Mouse (Mus musculus) cerebellum, adult 2 months (tissue): ENCODE data around the gene Add3. TPM values are rescaled to one million over a fixed set of nuclear protein-coding genes. Genes with fewer than 3 reads are reported as not detected.
A peak's percentile ranks its signal among the peaks of the same experiment; 100 is the strongest.

ENCODE experiments used
- DNase-seq, 2 experiments: peaks; one replicate each; pipeline ENCODE4 v3.0.0; 2021
- H3K27ac ChIP-seq: fragments of 200-500 bp; 2 replicates; pipeline ENCODE4 v1.5.1; 2012; ENCODE audit warnings: low read length, control low read depth, inconsistent platforms; ENCODE audit not compliant: insufficient read depth
- H3K27me3 ChIP-seq: fragments of 200-500 bp; 2 replicates; pipeline ENCODE4 v1.6.1; 2012; ENCODE audit warnings: inconsistent platforms, mild to moderate bottlenecking, low read length, moderate library complexity; ENCODE audit not compliant: control insufficient read depth, insufficient read depth
- H3K4me1 ChIP-seq: fragments of 200-500 bp; 2 replicates; pipeline ENCODE4 v1.6.1; 2011; ENCODE audit warnings: low read length; ENCODE audit not compliant: control insufficient read depth, insufficient read depth
- H3K4me3 ChIP-seq: fragments of 200-500 bp; replicated peaks from 2 replicates; pipeline ENCODE3; 2011; ENCODE audit warnings: mild to moderate bottlenecking, low read depth, low read length, control low read depth; ENCODE audit not compliant: insufficient read depth
- CTCF ChIP-seq: fragments of 200-500 bp; IDR thresholded peaks from 2 replicates; pipeline ENCODE4 v1.5.1; 2011; ENCODE audit warnings: low read depth, mild to moderate bottlenecking, control low read depth, low read length, moderate library complexity, borderline replicate concordance; ENCODE audit not compliant: insufficient read depth
- POLR2A ChIP-seq: fragments of 200-500 bp; IDR thresholded peaks from 2 replicates; pipeline ENCODE4 v1.6.1; 2011; ENCODE audit warnings: low read length, control low read depth, borderline replicate concordance; ENCODE audit not compliant: insufficient read depth
- WGBS: fragments of 180-500 bp; shearing (Covaris S2); methylation state at CpG from one replicate; pipeline ENCODE4 v1.1.7; 2018; 5-methylcytosine and 5-hydroxymethylcytosine counted together
- polyA plus RNA-seq: library from polyadenylated mRNA; depleted of rRNA; stranded (reverse); fragments of >200 nt; gene quantifications from 2 replicates; pipeline ENCODE4 v1.2.3, GENCODE M21; 2012

Add3 gene
- polyA plus RNA-seq, 1 experiment: 80.2 TPM

GRCm38 (mm10) chr19:53153096-53153495 is 12.9 kb downstream of the Add3 start:
- H3K4me3 ChIP-seq: no peak overlapping the region
- H3K4me1 ChIP-seq: peaks cover 11% of the 10 kb centered on the region
- no peaks in the 10 kb centered on the region for H3K27me3 ChIP-seq
- 64% methylated on average over 4 of the region's 4 CpGs for WGBS
- DNase-seq: no peak
- H3K27ac ChIP-seq: no peak overlapping the region
- TF ChIP-seq CTCF (no peak), POLR2A (no peak)

- DNase-seq: peak in 1 of 2 experiments; percentile 5
- no peak for TF ChIP-seq POLR2A
- no peak for TF ChIP-seq CTCF
- peaks cover 11% of the 10 kb centered on the region for H3K4me1 ChIP-seq
- H3K27me3 ChIP-seq: no peaks in the 10 kb centered on the region
- H3K4me3 ChIP-seq: no peak overlapping the region
- 69% methylated on average over 3 of the region's 3 CpGs for WGBS
- H3K27ac ChIP-seq: no peak overlapping the region
These were observed 13.9 kb downstream of the Add3 start for GRCm38 (mm10) chr19:53154156-53154555.

- peak in 1 of 2 experiments; percentile 7 for DNase-seq
- Histone ChIP-seq H3K4me3 (no peak overlapping the region), H3K27me3 (no peaks in the 10 kb centered on the region), H3K4me1 (peaks cover 12% of the 10 kb centered on the region), H3K27ac (no peak overlapping the region)
- TF ChIP-seq CTCF: no peak
- no peak for TF ChIP-seq POLR2A
- WGBS: 82% methylated on average over 3 of the region's 3 CpGs
These were observed 16.1 kb downstream of the Add3 start for GRCm38 (mm10) chr19:53156361-53156760.

- no peak for DNase-seq
- TF ChIP-seq POLR2A (no peak), CTCF (no peak)
- 82% methylated on average over 5 of the region's 5 CpGs for WGBS
- Histone ChIP-seq H3K4me3 (no peak overlapping the region), H3K4me1 (peaks cover 12% of the 10 kb centered on the region), H3K27ac (no peak overlapping the region), H3K27me3 (no peaks in the 10 kb centered on the region)
These were observed 16.9 kb downstream of the Add3 start for GRCm38 (mm10) chr19:53157176-53157575.

- WGBS: 33% methylated on average over 7 of the region's 7 CpGs
- no peak overlapping the region for H3K4me3 ChIP-seq
- peaks cover 4% of the 10 kb centered on the region; the same call in 1 of the 2 replicates for H3K4me1 ChIP-seq
- no peaks in the 10 kb centered on the region for H3K27me3 ChIP-seq
- 0 out of 2 replicates have a peak overlapping the region, but pooled peaks have one; percentile 47 for H3K27ac ChIP-seq
- DNase-seq: peak; percentile 43 to 49
- TF ChIP-seq CTCF (no peak), POLR2A (no peak)
These were observed 19.1 kb downstream of the Add3 start for GRCm38 (mm10) chr19:53159351-53159750.

GRCm38 (mm10) chr19:53162927-53163326 is 22.7 kb downstream of the Add3 start:
- Histone ChIP-seq H3K27ac (no peak overlapping the region), H3K27me3 (no peaks in the 10 kb centered on the region), H3K4me3 (no peak overlapping the region), H3K4me1 (peaks cover 23% of the 10 kb centered on the region)
- peak in 1 of 2 experiments; percentile 12 for DNase-seq
- TF ChIP-seq CTCF (no peak), POLR2A (no peak)
- WGBS: 82% methylated on average over 6 of the region's 6 CpGs

- H3K4me1 ChIP-seq: peaks cover 28% of the 10 kb centered on the region
- H3K27me3 ChIP-seq: no peaks in the 10 kb centered on the region
- WGBS: 38% methylated on average over 7 of the region's 7 CpGs
- H3K27ac ChIP-seq: peak overlapping the region; percentile 73
- H3K4me3 ChIP-seq: no peak overlapping the region
- TF ChIP-seq POLR2A (no peak), CTCF (no peak)
- peak in 1 of 2 experiments; percentile 41 for DNase-seq
These were observed 24.4 kb downstream of the Add3 start for GRCm38 (mm10) chr19:53164645-53165044.
